Mouse (Mus musculus): ENCODE data around the gene 4930522L14Rik. TPM values are rescaled to one million over a fixed set of nuclear protein-coding genes. Genes with fewer than 3 reads are reported as not detected.

The 4930522L14Rik gene
- 17.7 TPM for polyA plus RNA-seq (2014; fragmentation: Illumina TruSeq; extraction: RNeasy Lipid Tissue Mini Kit (QIAGEN cat#74804); ENCODE audit: low read depth, low replicate concordance)

GRCm38 (mm10) chr5:109751391-109752071, at the start of gene 4930522L14Rik:
Gene 4930522L14Rik (minus strand): TSS chr5:109751886.

GRCm38 (mm10) chr5:109690537-109691201, 61.0 kb downstream of the 4930522L14Rik start, which contains the start of gene 5430403G16Rik:
Gene 5430403G16Rik (minus strand): TSS chr5:109691041.

Other genes with a start within 250 kb of the 4930522L14Rik start
- gene Crlf2, start 192.9 kb downstream of the 4930522L14Rik start, polyA plus RNA-seq (2014; fragmentation: Illumina TruSeq; extraction: RNeasy Lipid Tissue Mini Kit (QIAGEN cat#74804); ENCODE audit: low read depth, low replicate concordance): 1.1 TPM
- 6.7 TPM for gene 5430403G16Rik, start 60.8 kb downstream of the 4930522L14Rik start, polyA plus RNA-seq (2014; fragmentation: Illumina TruSeq; extraction: RNeasy Lipid Tissue Mini Kit (QIAGEN cat#74804); ENCODE audit: low read depth, low replicate concordance)
- gene Gm15446, start 171.5 kb upstream of the 4930522L14Rik start, polyA plus RNA-seq (2014; fragmentation: Illumina TruSeq; extraction: RNeasy Lipid Tissue Mini Kit (QIAGEN cat#74804); ENCODE audit: low read depth, low replicate concordance): 31.9 TPM
- gene Zfp932, start 244.6 kb upstream of the 4930522L14Rik start, polyA plus RNA-seq (2014; fragmentation: Illumina TruSeq; extraction: RNeasy Lipid Tissue Mini Kit (QIAGEN cat#74804); ENCODE audit: low read depth, low replicate concordance): 78.2 TPM

Measured in kidney, adult 10 weeks (tissue).